Mouse (Mus musculus): ENCODE results near the gene Cntrl. TPM values are rescaled to one million over a fixed set of nuclear protein-coding genes. Genes with fewer than 3 reads are reported as not detected.
A peak's percentile ranks its signal among the peaks of the same experiment; 100 is the strongest.

Gene Cntrl
- polyA plus RNA-seq, 1 experiment from 2014 or later, result 10.4 TPM

GRCm38 (mm10) chr2:35208931-35209665 is 99.8 kb downstream of the Cntrl start:
- no peak overlapping the region for H3K4me3 ChIP-seq
- no peak overlapping the region for H3K9ac ChIP-seq
- no peak for ATAC-seq (ENCODE audit: low read depth)
- no peaks in the 10 kb centered on the region for H3K36me3 ChIP-seq
- no peaks in the 10 kb centered on the region for H3K27me3 ChIP-seq
- no peaks in the 10 kb centered on the region for H3K4me1 ChIP-seq (replicated peaks)
- WGBS, result 73% methylated on average over 8 of the region's 8 CpGs
- H3K4me2 ChIP-seq, result no peak overlapping the region
- no peaks in the 10 kb centered on the region for H3K9me3 ChIP-seq
- no peak overlapping the region for H3K27ac ChIP-seq (replicated peaks)

GRCm38 (mm10) chr2:35211681-35212080 is 102.4 kb downstream of the Cntrl start:
- 77% methylated on average over 3 of the region's 3 CpGs for WGBS
- no peak for ATAC-seq (ENCODE audit: low read depth)
- Histone ChIP-seq H3K4me3 (no peak overlapping the region), H3K9me3 (no peaks in the 10 kb centered on the region), H3K4me2 (no peak overlapping the region), H3K36me3 (no peaks in the 10 kb centered on the region), H3K27me3 (no peaks in the 10 kb centered on the region), H3K27ac (replicated peaks) (no peak overlapping the region), H3K4me1 (replicated peaks) (peaks cover 12% of the 10 kb centered on the region), H3K9ac (no peak overlapping the region)

GRCm38 (mm10) chr2:35213345-35213910 is 104.1 kb downstream of the Cntrl start:
- Histone ChIP-seq H3K4me2 (no peak overlapping the region), H3K9ac (no peak overlapping the region)
- 85% methylated on average over 12 of the region's 12 CpGs for WGBS

GRCm38 (mm10) chr2:35214881-35215358 is 105.6 kb downstream of the Cntrl start:
- Histone ChIP-seq H3K27me3 (no peaks in the 10 kb centered on the region), H3K4me1 (replicated peaks) (peaks cover 12% of the 10 kb centered on the region), H3K9ac (0 out of 2 replicates have a peak overlapping the region, but pooled peaks have one; percentile 12), H3K36me3 (no peaks in the 10 kb centered on the region), H3K4me3 (no peak overlapping the region; the same call in 1 of the 2 replicates), H3K4me2 (peak overlapping the region; percentile 43), H3K9me3 (no peaks in the 10 kb centered on the region), H3K27ac (replicated peaks) (peak overlapping the region; percentile 49; the same call in 1 of the 2 replicates)
- ATAC-seq (ENCODE audit: low read depth), result peak; percentile 93
- WGBS, result 3% methylated on average over 12 of the region's 12 CpGs

More at GRCm38 (mm10) chr2:35213345-35213910, 104.1 kb downstream of the Cntrl start:
- H3K36me3 ChIP-seq, result no peaks in the 10 kb centered on the region
- no peaks in the 10 kb centered on the region for H3K9me3 ChIP-seq
- no peaks in the 10 kb centered on the region for H3K27me3 ChIP-seq
- H3K4me3 ChIP-seq, result no peak overlapping the region
- no peak for ATAC-seq (ENCODE audit: low read depth)
- H3K4me1 ChIP-seq (replicated peaks), result peaks cover 12% of the 10 kb centered on the region
- no peak overlapping the region for H3K27ac ChIP-seq (replicated peaks)

GRCm38 (mm10) chr2:35215363-35215762 is 106.1 kb downstream of the Cntrl start:
- peaks cover 12% of the 10 kb centered on the region for H3K4me1 ChIP-seq (replicated peaks)
- WGBS, result 30% methylated on average over 14 of the region's 14 CpGs
- 0 out of 2 replicates have a peak overlapping the region, but pooled peaks have one; percentile 12 for H3K9ac ChIP-seq
- H3K4me3 ChIP-seq, result no peak overlapping the region
- no peaks in the 10 kb centered on the region for H3K36me3 ChIP-seq
- H3K9me3 ChIP-seq, result no peaks in the 10 kb centered on the region
- no peaks in the 10 kb centered on the region for H3K27me3 ChIP-seq
- peak overlapping the region; percentile 43 for H3K4me2 ChIP-seq
- peak overlapping the region; percentile 49; the same call in 1 of the 2 replicates for H3K27ac ChIP-seq (replicated peaks)
- no peak; the same call in none of the 2 replicates for ATAC-seq (ENCODE audit: low read depth)

GRCm38 (mm10) chr2:35216701-35217100 is 107.4 kb downstream of the Cntrl start:
- Histone ChIP-seq H3K27ac (replicated peaks) (no peak overlapping the region), H3K27me3 (no peaks in the 10 kb centered on the region), H3K9ac (no peak overlapping the region), H3K4me2 (no peak overlapping the region), H3K4me1 (replicated peaks) (peaks cover 12% of the 10 kb centered on the region), H3K36me3 (no peaks in the 10 kb centered on the region), H3K4me3 (no peak overlapping the region), H3K9me3 (no peaks in the 10 kb centered on the region)
- 78% methylated on average over 2 of the region's 2 CpGs for WGBS
- no peak for ATAC-seq (ENCODE audit: low read depth)

- Histone ChIP-seq H3K9me3 (no peaks in the 10 kb centered on the region), H3K36me3 (no peaks in the 10 kb centered on the region), H3K4me2 (no peak overlapping the region), H3K27ac (replicated peaks) (no peak overlapping the region), H3K4me3 (no peak overlapping the region), H3K27me3 (no peaks in the 10 kb centered on the region), H3K4me1 (replicated peaks) (peaks cover 12% of the 10 kb centered on the region), H3K9ac (no peak overlapping the region)
- no peak for ATAC-seq (ENCODE audit: low read depth)
- WGBS, result 94% methylated on average over 3 of the region's 3 CpGs
Measured at GRCm38 (mm10) chr2:35218736-35219135, 109.4 kb downstream of the Cntrl start.

GRCm38 (mm10) chr2:35222822-35223391 is 113.6 kb downstream of the Cntrl start:
- peak; percentile 23; the same call in 1 of the 2 replicates for ATAC-seq (ENCODE audit: low read depth)
- Histone ChIP-seq H3K4me3 (no peak overlapping the region), H3K36me3 (no peaks in the 10 kb centered on the region), H3K4me1 (replicated peaks) (no peaks in the 10 kb centered on the region), H3K9ac (no peak overlapping the region), H3K4me2 (no peak overlapping the region), H3K27me3 (no peaks in the 10 kb centered on the region), H3K9me3 (no peaks in the 10 kb centered on the region), H3K27ac (replicated peaks) (no peak overlapping the region)
- WGBS, result 49% methylated on average over 6 of the region's 6 CpGs

GRCm38 (mm10) chr2:35224285-35224684 is 115.0 kb downstream of the Cntrl start:
- Histone ChIP-seq H3K4me2 (no peak overlapping the region), H3K27ac (replicated peaks) (no peak overlapping the region), H3K36me3 (no peaks in the 10 kb centered on the region), H3K9ac (no peak overlapping the region), H3K27me3 (no peaks in the 10 kb centered on the region), H3K4me3 (no peak overlapping the region), H3K9me3 (no peaks in the 10 kb centered on the region), H3K4me1 (replicated peaks) (no peaks in the 10 kb centered on the region)
- 92% methylated on average over 15 of the region's 15 CpGs for WGBS
- no peak for ATAC-seq (ENCODE audit: low read depth)

GRCm38 (mm10) chr2:35228145-35228544 is 118.9 kb downstream of the Cntrl start:
- 60% methylated on average over 4 of the region's 4 CpGs for WGBS
- no peaks in the 10 kb centered on the region for H3K36me3 ChIP-seq

More at GRCm38 (mm10) chr2:35228145-35228544, 118.9 kb downstream of the Cntrl start:
- H3K4me3 ChIP-seq, result no peak overlapping the region
- no peaks in the 10 kb centered on the region for H3K27me3 ChIP-seq
- no peaks in the 10 kb centered on the region for H3K9me3 ChIP-seq
- no peak for ATAC-seq (ENCODE audit: low read depth)
- no peak overlapping the region for H3K9ac ChIP-seq
- H3K4me2 ChIP-seq, result no peak overlapping the region
- no peak overlapping the region for H3K27ac ChIP-seq (replicated peaks)
- peaks cover 12% of the 10 kb centered on the region; the same call in 1 of the 2 replicates for H3K4me1 ChIP-seq (replicated peaks)
